Mouse (Mus musculus) Patski (cell line): Measurements from ENCODE around the gene Pld1. TPM values are rescaled to one million over a fixed set of nuclear protein-coding genes. Genes with fewer than 3 reads are reported as not detected.

Experiments used
- ATAC-seq: fragments of 100-300 bp; one replicate; pipeline ENCODE4 v1.8.0; 2021
- CTCF ChIA-PET: fragments of 350-600 bp; sonication (Branson Sonifier 250); formaldehyde crosslinking; loops from one replicate; lab custom pipeline; 2022; ENCODE audit warnings: inconsistent platforms; lab: Charles Lee
- POLR2A ChIA-PET: fragments of 350-600 bp; sonication (Branson Sonifier 250); formaldehyde crosslinking; loops from one replicate; lab custom pipeline; 2022; ENCODE audit warnings: antibody characterized with exemption, inconsistent platforms; lab: Charles Lee
- DNase-seq: peaks from one replicate; pipeline ENCODE4 v3.0.0-alpha.2; 2011; ENCODE audit warnings: low read depth, low spot score
- H3K27me3 ChIP-seq: fragments of 371-371 bp; one replicate; pipeline ENCODE4 v1.5.1; 2021
- CTCF ChIP-seq: fragments of 100-300 bp; IDR thresholded peaks from one replicate; pipeline ENCODE4 v1.5.1; 2021
- in situ Hi-C: fragments of 300-500 bp; cut with MboI; formaldehyde crosslinking; loops from 3 replicates; pipeline ENCODE4 v1.11.1; 2018; ENCODE audit warnings: low pct_unique_long_range_greater_than_20kb, mixed read lengths
- polyA plus RNA-seq: library from polyadenylated mRNA; unstranded; gene quantifications from one replicate; pipeline ENCODE4 v1.2.3, GENCODE M21; 2021

The Pld1 gene
- polyA plus RNA-seq, 1 experiment from 2014 or later, result 16.1 TPM

- ATAC-seq (no peak), DNase-seq (no peak)
- no peaks in the 10 kb centered on the region for H3K27me3 ChIP-seq
- ChIA-PET POLR2A (no interaction called here), CTCF (interaction anchor here (0.9 to 1.8 kb wide), 5 partner anchors 9 to 197 kb away, joined by 3 to 6 read pairs (median 3); partner anchors contain the start of gene Tmem212)
- no peak for TF ChIP-seq CTCF
- in situ Hi-C loops, result no loop called here
Observed at GRCm38 (mm10) chr3:27909016-27909415, 29.5 kb upstream of the Pld1 start.

GRCm38 (mm10) chr3:27918656-27919436, 19.6 kb upstream of the Pld1 start:
- in situ Hi-C loops, result no loop called here
- TF ChIP-seq CTCF, result no peak
- ATAC-seq, result no peak
- ChIA-PET CTCF (interaction anchor here (1.1 to 2.3 kb wide), 2 partner anchors 14 to 18 kb away, joined by 3 to 6 read pairs; no protein-coding TSS in a partner anchor), POLR2A (interaction anchor here (0.6 kb wide), 2 partner anchors 30 to 373 kb away, joined by 3 to 4 read pairs; no protein-coding TSS in a partner anchor)
- H3K27me3 ChIP-seq, result no peaks in the 10 kb centered on the region
- DNase-seq, result no peak

DNA sequence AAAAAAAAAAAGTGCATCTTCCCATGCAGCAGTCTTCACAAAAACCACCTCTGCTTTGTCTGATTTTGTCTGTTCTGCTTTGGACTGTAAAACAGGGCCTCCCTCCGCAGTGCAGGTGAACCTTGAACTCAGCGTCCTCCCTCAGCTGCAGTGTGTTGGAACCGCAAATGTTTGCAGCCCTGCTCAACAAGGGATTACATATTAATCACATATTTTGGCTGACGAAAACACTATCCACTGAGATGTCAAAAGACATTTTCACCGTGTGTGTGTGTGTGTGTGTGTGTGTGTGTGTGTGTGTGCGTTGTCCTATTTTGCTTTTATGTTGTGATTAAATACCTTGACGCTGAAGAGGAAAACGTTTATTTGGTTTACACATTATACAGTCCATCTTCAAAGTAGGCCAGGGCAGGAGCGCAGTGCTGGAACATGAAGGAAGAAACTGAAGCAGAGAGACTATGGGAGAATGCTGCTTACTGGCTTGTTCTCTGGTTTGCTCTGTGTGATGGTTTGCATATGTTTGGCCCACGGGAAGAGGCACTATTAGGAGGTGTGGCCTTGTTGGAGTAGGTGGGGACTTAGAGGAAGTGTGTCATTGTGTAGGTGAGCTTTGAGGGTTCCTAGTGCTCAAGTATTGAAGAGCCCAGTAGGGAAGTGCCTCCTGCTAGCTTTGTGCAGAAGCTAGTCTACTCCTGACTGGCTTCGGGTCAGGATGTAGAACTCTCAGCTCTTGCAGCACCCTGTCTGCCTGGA, 17.1 kb upstream of the Pld1 start:
- no peaks in the 10 kb centered on the region for H3K27me3 ChIP-seq
- no peak for DNase-seq
- POLR2A ChIA-PET, result interaction anchor here (0.6 kb wide), 1 partner anchor 39 kb away, joined by 3 read pairs; no protein-coding TSS in a partner anchor
- no peak for TF ChIP-seq CTCF
- CTCF ChIA-PET, result interaction anchor here (1.0 to 1.5 kb wide), 3 partner anchors 14 to 52 kb away, joined by 3 to 4 read pairs (median 3); no protein-coding TSS in a partner anchor
- ATAC-seq, result no peak
- in situ Hi-C loops, result no loop called here

- no peak for TF ChIP-seq CTCF
- in situ Hi-C loops, result no loop called here
- ChIA-PET POLR2A (no interaction called here), CTCF (interaction anchor here (0.9 to 1.2 kb wide), 2 partner anchors 14 to 16 kb away, joined by 3 read pairs; partner anchors contain the start of gene Pld1)
- no peak for DNase-seq
- H3K27me3 ChIP-seq, result no peaks in the 10 kb centered on the region
- ATAC-seq, result no peak
Observed at GRCm38 (mm10) chr3:27924037-27924436, 14.5 kb upstream of the Pld1 start.

DNA sequence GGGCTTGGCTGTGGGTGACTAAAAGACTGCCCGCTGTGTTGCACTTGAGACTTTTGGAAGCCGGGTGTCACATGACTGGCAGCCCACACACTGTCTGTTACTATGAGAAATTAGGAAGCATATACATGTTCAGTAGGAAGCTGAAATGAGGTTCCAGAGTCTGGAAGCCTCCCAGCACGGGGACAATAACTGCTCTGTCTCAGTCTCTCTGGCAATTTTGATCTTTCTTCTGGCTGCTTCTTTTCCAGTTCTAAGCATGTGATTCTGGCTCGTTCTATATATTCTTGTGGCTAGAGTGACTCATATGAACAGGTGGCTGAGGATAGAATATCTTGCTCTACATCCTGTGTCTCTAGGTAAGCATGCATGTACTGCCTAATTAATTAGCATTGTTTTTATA, 9.3 kb upstream of the Pld1 start:
- TF ChIP-seq CTCF, result no peak
- no peak for ATAC-seq
- H3K27me3 ChIP-seq, result no peaks in the 10 kb centered on the region
- CTCF ChIA-PET, result no interaction called here
- POLR2A ChIA-PET, result no interaction called here
- in situ Hi-C loops, result no loop called here
- DNase-seq, result no peak

DNA sequence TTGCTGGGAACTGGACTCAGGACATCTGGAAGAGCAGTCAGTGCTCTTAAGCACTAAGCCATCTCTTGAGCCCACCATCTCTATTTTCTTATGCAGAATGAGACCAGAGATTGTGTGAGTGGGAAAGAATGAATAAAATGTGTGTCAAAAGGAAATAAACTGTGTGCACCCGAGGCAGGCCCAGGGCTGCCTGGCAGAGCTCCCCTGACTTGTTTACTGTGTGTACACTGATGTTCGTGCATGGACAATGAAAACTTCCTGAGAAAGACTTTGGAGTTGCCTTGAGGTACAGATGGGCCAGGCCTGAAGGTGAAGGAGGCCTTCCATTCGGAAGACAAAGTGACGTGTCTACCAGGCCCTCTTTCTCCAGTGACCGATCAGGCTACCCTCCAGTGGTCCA, 6.1 kb upstream of the Pld1 start:
- ChIA-PET CTCF (no interaction called here), POLR2A (no interaction called here)
- ATAC-seq (no peak), DNase-seq (no peak)
- no peaks in the 10 kb centered on the region for H3K27me3 ChIP-seq
- TF ChIP-seq CTCF, result no peak
- in situ Hi-C loops, result no loop called here

- no peaks in the 10 kb centered on the region for H3K27me3 ChIP-seq
- no peak for DNase-seq
- in situ Hi-C loops, result no loop called here
- TF ChIP-seq CTCF, result no peak
- ChIA-PET POLR2A (no interaction called here), CTCF (interaction anchor here (1.4 kb wide), 1 partner anchor 48 kb away, joined by 4 read pairs; no protein-coding TSS in a partner anchor)
- ATAC-seq, result no peak
Observed at GRCm38 (mm10) chr3:27935644-27936043, 2.9 kb upstream of the Pld1 start.

- TF ChIP-seq CTCF, result no peak
- ChIA-PET CTCF (interaction anchor here (1.3 to 1.4 kb wide), 3 partner anchors 9 to 49 kb away, joined by 3 to 4 read pairs (median 4); no protein-coding TSS in a partner anchor), POLR2A (no interaction called here)
- H3K27me3 ChIP-seq, result no peaks in the 10 kb centered on the region
- no peak for DNase-seq
- in situ Hi-C loops, result no loop called here
- ATAC-seq, result no peak
Observed at GRCm38 (mm10) chr3:27936731-27937130, 1.8 kb upstream of the Pld1 start.

DNA sequence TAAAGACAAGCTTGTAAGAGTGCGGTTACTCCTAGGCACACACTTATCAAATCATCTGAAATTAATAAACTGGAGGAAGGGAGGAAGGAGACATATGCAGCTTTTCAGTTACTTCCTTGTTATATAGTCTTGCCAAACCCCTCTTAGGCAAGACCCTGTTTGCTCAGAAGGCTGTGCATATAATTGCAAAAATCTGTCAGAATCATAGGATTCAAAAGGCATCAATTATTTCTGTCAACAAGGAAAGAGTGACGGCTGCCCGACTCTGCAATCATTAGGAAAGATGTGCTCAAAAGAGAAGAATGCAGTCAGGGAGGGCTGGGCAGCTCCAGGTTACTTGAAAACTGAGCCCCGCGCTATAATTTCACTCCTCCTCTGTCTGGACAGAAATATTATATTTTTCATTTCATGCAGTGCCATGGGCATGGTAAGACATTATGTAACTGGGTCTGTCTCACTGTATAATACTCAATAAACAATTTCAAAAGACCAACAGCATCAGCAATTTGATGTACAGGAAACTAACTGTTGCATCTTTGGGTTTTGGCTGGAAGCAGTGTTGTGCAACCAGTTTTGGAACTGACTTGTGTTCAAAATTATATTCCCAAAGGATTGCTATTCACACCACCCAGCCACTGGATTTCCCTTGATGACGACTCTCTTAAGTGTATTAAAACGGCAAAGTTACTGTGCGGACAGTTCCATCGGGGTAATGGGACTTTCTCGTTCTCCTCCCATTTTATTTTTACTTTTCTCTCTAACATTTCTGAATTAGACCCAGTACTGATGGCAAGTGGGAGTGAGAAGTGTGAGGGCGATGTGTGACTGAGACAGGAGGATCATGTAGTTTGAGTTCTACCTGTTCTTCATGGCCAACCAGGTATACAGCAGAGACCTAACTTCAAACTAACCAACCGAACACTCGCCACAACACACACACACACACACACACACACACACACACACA, 1.1 kb upstream of the Pld1 start:
- ATAC-seq, result no peak
- in situ Hi-C loops, result no loop called here
- no peak for TF ChIP-seq CTCF

More for the DNA sequence above, 1.1 kb upstream of the Pld1 start:
- no peak for DNase-seq
- ChIA-PET POLR2A (interaction anchor here (0.7 kb wide), 1 partner anchor 230 kb away, joined by 5 read pairs; no protein-coding TSS in a partner anchor), CTCF (interaction anchor here (1.3 to 1.4 kb wide), 3 partner anchors 10 to 50 kb away, joined by 3 to 4 read pairs (median 4); no protein-coding TSS in a partner anchor)
- no peaks in the 10 kb centered on the region for H3K27me3 ChIP-seq
